Mouse (Mus musculus): ENCODE measurements around the gene Mast1. TPM values are rescaled to one million over a fixed set of nuclear protein-coding genes. Genes with fewer than 3 reads are reported as not detected.

Gene Mast1
- polyA plus RNA-seq, 1 experiment from 2014 or later, result 79.8 TPM

DNA sequence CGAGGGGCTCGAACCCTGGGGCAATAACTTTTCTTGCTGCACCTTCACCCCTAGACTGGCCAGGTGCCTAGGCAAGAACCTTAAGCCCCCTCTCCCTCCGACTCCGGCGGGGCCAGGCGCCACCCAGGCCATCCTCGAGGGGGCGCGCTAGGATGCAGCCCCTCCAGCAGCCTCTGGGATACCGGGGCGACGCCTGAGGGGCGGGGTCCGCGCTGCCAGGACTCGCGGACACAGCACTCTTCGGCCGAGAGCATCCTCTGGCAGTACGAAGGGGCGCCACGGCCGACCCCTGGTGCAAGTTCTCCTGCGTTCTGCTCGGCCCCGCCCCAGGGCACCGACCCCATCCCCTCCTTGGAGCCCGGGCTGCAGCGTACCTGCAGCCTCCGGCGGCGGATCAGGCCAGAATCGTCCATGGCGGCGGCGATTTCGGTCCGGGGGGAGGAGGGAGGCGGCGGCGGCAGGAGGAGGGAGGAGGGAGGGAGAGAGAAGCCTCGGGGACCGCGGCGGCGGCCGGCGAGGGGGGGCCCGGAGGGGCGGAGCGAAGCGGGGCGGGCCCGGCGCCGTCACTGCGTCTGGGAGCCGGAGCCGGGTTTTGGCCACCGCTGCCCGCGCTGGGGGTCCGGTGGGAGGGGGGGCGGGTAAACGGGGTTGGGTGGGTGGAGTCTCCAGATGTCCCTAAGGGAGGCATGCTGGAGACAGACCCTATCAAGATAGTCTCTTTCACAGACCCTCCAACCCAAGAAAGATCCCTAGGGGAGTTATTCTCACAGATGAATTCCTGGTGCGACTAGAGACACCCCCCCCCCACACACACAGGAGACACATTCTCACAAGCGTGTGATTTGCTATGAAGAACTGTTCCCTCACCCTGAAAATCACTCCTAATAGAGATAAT is 8.7 kb upstream of the Mast1 start:
- Histone ChIP-seq H3K27me3 (ENCODE audit: control insufficient read depth, insufficient read depth, low read length) (peaks cover 10% of the 10 kb centered on the region), H3K36me3 (ENCODE audit: control insufficient read depth, insufficient read depth, low read length) (no peaks in the 10 kb centered on the region), H3K9me3 (ENCODE audit: control insufficient read depth, low read length) (no peaks in the 10 kb centered on the region), H3K4me3 (ENCODE audit: low read depth, low read length) (peak overlapping the region; percentile 69), H3K27ac (ENCODE audit: low read depth, low read length) (peak overlapping the region; percentile 79), H3K4me2 (ENCODE audit: low read depth, low read length) (peak overlapping the region; percentile 69), H3K4me1 (ENCODE audit: control insufficient read depth, insufficient read depth, low read length) (0 out of 2 replicates have a peak, but pooled peaks cover 4% of the 10 kb centered on the region), H3K9ac (replicated peaks; ENCODE audit: low read depth, low read length) (peak overlapping the region; percentile 84)
- peak; percentile 66 for ATAC-seq (ENCODE audit: low read depth)
- WGBS, result under 1% methylated on average over 45 of the region's 67 CpGs

DNA sequence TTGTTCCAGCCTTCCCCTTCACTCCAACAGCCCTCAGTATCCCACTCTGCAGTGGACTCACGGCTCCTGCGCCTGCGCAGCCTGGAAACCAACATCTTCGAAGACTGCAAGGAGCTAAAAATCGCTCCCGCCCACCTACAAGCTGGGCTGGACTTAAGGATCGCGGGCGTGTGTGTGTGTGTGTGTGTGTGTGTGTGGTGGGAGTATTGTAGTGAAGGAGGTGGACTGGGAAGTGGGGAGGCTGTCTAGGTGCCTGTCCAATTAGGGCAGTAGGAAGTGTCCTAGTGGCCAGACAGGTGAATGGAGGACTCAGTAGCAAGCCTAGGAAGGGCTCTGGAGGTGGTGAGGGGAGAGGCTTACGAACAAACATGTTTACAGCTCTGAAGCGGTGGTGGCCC is 8.1 kb upstream of the Mast1 start:
- peak; percentile 59 for ATAC-seq (ENCODE audit: low read depth)
- Histone ChIP-seq H3K9ac (replicated peaks; ENCODE audit: low read depth, low read length) (peak overlapping the region; percentile 84), H3K9me3 (ENCODE audit: control insufficient read depth, low read length) (no peaks in the 10 kb centered on the region), H3K4me2 (ENCODE audit: low read depth, low read length) (peak overlapping the region; percentile 69), H3K36me3 (ENCODE audit: control insufficient read depth, insufficient read depth, low read length) (no peaks in the 10 kb centered on the region), H3K27ac (ENCODE audit: low read depth, low read length) (peak overlapping the region; percentile 79), H3K4me1 (ENCODE audit: control insufficient read depth, insufficient read depth, low read length) (0 out of 2 replicates have a peak, but pooled peaks cover 4% of the 10 kb centered on the region), H3K27me3 (ENCODE audit: control insufficient read depth, insufficient read depth, low read length) (peaks cover 5% of the 10 kb centered on the region; the same call in 1 of the 2 replicates), H3K4me3 (ENCODE audit: low read depth, low read length) (peak overlapping the region; percentile 69)
- WGBS, result 2% methylated on average over 11 of the region's 11 CpGs

- Histone ChIP-seq H3K9ac (replicated peaks; ENCODE audit: low read depth, low read length) (0 out of 2 replicates have a peak overlapping the region, but pooled peaks have one; percentile 84), H3K27me3 (ENCODE audit: control insufficient read depth, insufficient read depth, low read length) (peaks cover 5% of the 10 kb centered on the region; the same call in 1 of the 2 replicates), H3K9me3 (ENCODE audit: control insufficient read depth, low read length) (no peaks in the 10 kb centered on the region), H3K4me2 (ENCODE audit: low read depth, low read length) (peak overlapping the region; percentile 69), H3K36me3 (ENCODE audit: control insufficient read depth, insufficient read depth, low read length) (no peaks in the 10 kb centered on the region), H3K4me3 (ENCODE audit: low read depth, low read length) (peak overlapping the region; percentile 69), H3K4me1 (ENCODE audit: control insufficient read depth, insufficient read depth, low read length) (0 out of 2 replicates have a peak, but pooled peaks cover 4% of the 10 kb centered on the region), H3K27ac (ENCODE audit: low read depth, low read length) (no peak overlapping the region)
- ATAC-seq (ENCODE audit: low read depth), result 0 out of 2 replicates have a peak, but pooled peaks have one; percentile 29
- 3% methylated on average over 26 of the region's 26 CpGs for WGBS
Measured at GRCm38 (mm10) chr8:84944478-84945160, 7.5 kb upstream of the Mast1 start.

DNA sequence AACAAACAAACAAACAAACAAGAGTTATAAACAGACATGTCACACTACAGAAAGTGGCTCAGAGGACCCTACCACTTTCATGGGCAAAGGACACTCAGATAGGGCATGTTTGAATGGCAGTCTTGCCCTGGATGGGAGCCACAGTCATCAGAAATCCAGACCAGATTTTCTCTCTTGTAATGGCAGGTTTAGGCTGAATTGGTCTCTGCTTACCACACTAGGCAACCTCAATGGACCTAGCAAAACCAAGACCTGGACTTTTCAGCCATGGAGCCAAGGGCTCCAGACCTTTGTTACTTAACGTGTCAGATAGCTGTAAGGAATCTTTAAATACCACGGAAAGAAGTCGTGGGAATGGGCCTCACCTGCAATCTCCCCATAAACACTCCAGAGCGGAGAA is 6.5 kb upstream of the Mast1 start:
- Histone ChIP-seq H3K4me3 (ENCODE audit: low read depth, low read length) (no peak overlapping the region), H3K4me2 (ENCODE audit: low read depth, low read length) (peak overlapping the region; percentile 69; the same call in 1 of the 2 replicates), H3K36me3 (ENCODE audit: control insufficient read depth, insufficient read depth, low read length) (no peaks in the 10 kb centered on the region), H3K27ac (ENCODE audit: low read depth, low read length) (no peak overlapping the region), H3K27me3 (ENCODE audit: control insufficient read depth, insufficient read depth, low read length) (peaks cover 5% of the 10 kb centered on the region; the same call in 1 of the 2 replicates), H3K4me1 (ENCODE audit: control insufficient read depth, insufficient read depth, low read length) (0 out of 2 replicates have a peak, but pooled peaks cover 4% of the 10 kb centered on the region), H3K9me3 (ENCODE audit: control insufficient read depth, low read length) (no peaks in the 10 kb centered on the region), H3K9ac (replicated peaks; ENCODE audit: low read depth, low read length) (no peak overlapping the region)
- WGBS, result 20% methylated on average over 4 of the region's 4 CpGs
- ATAC-seq (ENCODE audit: low read depth), result no peak

DNA sequence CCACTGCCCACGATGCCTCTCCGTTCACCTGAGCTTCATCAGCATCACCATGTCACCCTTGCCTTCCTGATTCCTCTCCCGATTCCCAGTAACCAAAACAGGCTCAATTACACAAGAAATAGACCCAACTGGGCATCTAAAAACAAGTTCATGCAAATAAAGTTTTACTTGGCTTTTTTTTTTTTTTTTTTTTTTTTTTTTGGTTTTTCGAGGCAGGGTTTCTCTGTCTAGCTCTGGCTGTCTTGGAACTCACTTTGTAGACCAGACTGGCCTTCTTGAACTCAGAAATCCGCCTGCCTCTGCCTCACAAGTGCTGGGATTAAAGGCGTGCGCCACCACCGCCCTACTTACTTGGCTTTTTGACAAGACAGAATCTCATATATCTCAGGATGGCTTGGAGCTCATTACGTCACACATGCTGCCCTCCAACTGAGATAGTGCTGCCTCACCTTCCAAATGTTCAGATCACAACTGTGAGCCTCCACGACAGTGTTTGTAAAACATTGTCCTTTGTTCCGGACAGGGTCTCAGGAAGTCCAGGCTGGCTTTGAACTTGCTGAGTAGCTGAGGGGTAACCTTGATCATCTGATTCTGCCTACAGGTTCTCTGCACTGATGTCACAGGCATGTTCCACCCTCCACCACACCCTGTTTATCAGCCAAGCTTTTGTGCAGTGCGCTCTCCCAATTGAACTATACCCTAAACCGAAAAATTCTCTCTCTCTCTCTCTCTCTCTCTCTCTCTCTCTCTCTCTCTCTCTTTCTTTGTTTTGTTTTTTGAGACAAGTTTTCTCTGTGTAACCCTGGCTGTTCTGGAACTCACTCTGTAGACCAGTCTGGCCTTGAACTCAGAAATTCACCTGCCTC is 694 bp upstream of the Mast1 start:
- H3K27ac ChIP-seq (ENCODE audit: low read depth, low read length), result peak overlapping the region; percentile 96; the same call in 1 of the 2 replicates
- ATAC-seq (ENCODE audit: low read depth), result no peak
- 60% methylated on average over 13 of the region's 13 CpGs for WGBS
- peak overlapping the region; percentile 98 for H3K4me3 ChIP-seq (ENCODE audit: low read depth, low read length)
- peak overlapping the region; percentile 99 for H3K9ac ChIP-seq (replicated peaks; ENCODE audit: low read depth, low read length)
- peaks cover 2% of the 10 kb centered on the region; the same call in 1 of the 2 replicates for H3K27me3 ChIP-seq (ENCODE audit: control insufficient read depth, insufficient read depth, low read length)
- H3K9me3 ChIP-seq (ENCODE audit: control insufficient read depth, low read length), result no peaks in the 10 kb centered on the region
- H3K4me1 ChIP-seq (ENCODE audit: control insufficient read depth, insufficient read depth, low read length), result peaks cover 22% of the 10 kb centered on the region
- H3K4me2 ChIP-seq (ENCODE audit: low read depth, low read length), result peak overlapping the region; percentile 97
- H3K36me3 ChIP-seq (ENCODE audit: control insufficient read depth, insufficient read depth, low read length), result no peaks in the 10 kb centered on the region; the same call in 1 of the 2 replicates

DNA sequence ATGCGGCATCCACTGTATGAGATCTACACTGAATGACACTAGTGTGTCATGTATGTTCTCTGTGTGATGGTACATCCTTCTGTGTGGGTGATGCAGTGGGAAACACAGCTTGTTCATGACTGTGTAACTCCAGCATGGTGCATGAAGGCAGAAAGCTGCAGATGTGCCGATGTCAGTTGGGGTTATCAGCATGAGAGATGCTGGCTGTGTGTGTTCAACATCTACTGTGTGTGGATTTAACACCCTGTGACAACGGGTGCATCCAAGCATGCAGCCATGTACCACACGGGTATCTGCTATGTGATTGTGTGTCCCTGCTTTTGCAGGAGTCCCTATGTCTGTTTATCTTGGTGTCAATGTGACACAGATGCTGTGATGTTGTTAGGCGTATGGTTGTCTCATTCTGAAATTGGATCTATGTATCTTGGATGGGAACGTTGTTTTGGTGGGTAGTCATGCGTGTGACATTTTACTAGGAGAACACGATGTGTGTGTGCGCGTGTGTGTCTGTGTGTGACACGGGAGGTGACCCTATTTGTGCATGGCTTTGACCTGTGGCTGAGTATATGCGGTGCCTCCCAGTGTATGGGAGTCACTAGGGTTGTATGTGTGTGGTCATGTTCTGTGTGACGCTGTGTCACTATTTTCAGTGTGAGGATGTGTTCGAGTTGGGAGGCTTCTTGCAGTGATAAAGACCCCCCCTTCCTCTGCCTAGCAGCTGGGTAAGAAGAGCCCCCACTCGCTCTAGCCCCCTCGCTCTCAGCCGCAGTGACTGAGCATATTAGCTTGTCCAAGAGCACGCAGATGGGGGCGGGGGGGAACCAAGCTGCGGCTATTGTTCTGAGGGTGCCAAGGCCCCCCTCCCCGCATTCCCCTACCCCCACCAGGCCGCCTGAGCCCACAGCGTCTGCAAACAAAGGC is 858 bp downstream of the Mast1 start:
- H3K4me1 ChIP-seq (ENCODE audit: control insufficient read depth, insufficient read depth, low read length), result peaks cover 22% of the 10 kb centered on the region
- peak; percentile 55 for ATAC-seq (ENCODE audit: low read depth)
- no peaks in the 10 kb centered on the region for H3K9me3 ChIP-seq (ENCODE audit: control insufficient read depth, low read length)
- 11% methylated on average over 23 of the region's 23 CpGs for whole genome bisulfite sequencing
- peak overlapping the region; percentile 96 for H3K27ac ChIP-seq (ENCODE audit: low read depth, low read length)
- peak overlapping the region; percentile 98 for H3K4me3 ChIP-seq (ENCODE audit: low read depth, low read length)
- H3K36me3 ChIP-seq (ENCODE audit: control insufficient read depth, insufficient read depth, low read length), result peaks cover 5% of the 10 kb centered on the region; the same call in 1 of the 2 replicates
- H3K4me2 ChIP-seq (ENCODE audit: low read depth, low read length), result peak overlapping the region; percentile 97
- H3K27me3 ChIP-seq (ENCODE audit: control insufficient read depth, insufficient read depth, low read length), result peaks cover 2% of the 10 kb centered on the region; the same call in 1 of the 2 replicates
- peak overlapping the region; percentile 99 for H3K9ac ChIP-seq (replicated peaks; ENCODE audit: low read depth, low read length)

DNA sequence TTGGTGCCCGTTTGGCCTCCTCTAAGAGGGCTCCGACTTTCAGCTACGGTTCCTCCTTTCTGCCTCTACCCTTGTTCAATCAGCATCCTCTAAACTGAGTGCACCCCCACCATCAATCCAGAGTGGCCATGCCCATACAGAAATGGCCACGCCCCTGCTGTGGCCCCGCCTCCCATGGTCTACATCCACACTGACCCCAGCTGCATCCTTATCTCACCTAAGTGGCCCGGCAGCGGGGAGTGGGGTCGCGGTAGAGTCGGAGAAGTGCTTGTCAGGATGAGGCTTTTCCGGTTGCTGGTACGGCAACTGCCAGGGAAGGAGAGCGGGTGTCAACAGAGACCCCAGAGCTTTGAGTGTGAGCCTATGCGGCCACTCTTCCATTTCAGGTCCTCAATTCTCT is 1.7 kb downstream of the Mast1 start:
- Histone ChIP-seq H3K36me3 (ENCODE audit: control insufficient read depth, insufficient read depth, low read length) (peaks cover 8% of the 10 kb centered on the region; the same call in 1 of the 2 replicates), H3K27me3 (ENCODE audit: control insufficient read depth, insufficient read depth, low read length) (peaks cover 2% of the 10 kb centered on the region; the same call in 1 of the 2 replicates), H3K4me3 (ENCODE audit: low read depth, low read length) (peak overlapping the region; percentile 98), H3K27ac (ENCODE audit: low read depth, low read length) (peak overlapping the region; percentile 96), H3K9me3 (ENCODE audit: control insufficient read depth, low read length) (no peaks in the 10 kb centered on the region), H3K4me2 (ENCODE audit: low read depth, low read length) (peak overlapping the region; percentile 97), H3K4me1 (ENCODE audit: control insufficient read depth, insufficient read depth, low read length) (peaks cover 22% of the 10 kb centered on the region), H3K9ac (replicated peaks; ENCODE audit: low read depth, low read length) (peak overlapping the region; percentile 99)
- ATAC-seq (ENCODE audit: low read depth), result peak; percentile 28
- 3% methylated on average over 14 of the region's 14 CpGs for WGBS
